Mouse (Mus musculus) embryonic fibroblast, embryonic 13.5 days (primary cell): ENCODE results near the gene Fscb.

Source experiments
- CTCF ChIP-seq: IDR thresholded peaks from 2 replicates; pipeline ENCODE4 v1.5.1; 2011; ENCODE audit warnings: mild to moderate bottlenecking, control low read depth, low read length, moderate library complexity, borderline replicate concordance; ENCODE audit not compliant: insufficient read depth
- POLR2A ChIP-seq: IDR thresholded peaks from 2 replicates; pipeline ENCODE4 v1.6.1; 2011; ENCODE audit warnings: low read depth, mild to moderate bottlenecking, control low read depth, low read length, moderate library complexity

- no peak for TF ChIP-seq POLR2A
- TF ChIP-seq CTCF: no peak
Observed at GRCm38 (mm10) chr12:64473136-64473535, 1.4 kb downstream of the Fscb start.
